Mouse (Mus musculus) kidney, adult 9 months (tissue): ENCODE results near the gene Glrx2.
A peak's percentile ranks its signal among the peaks of the same experiment; 100 is the strongest.
"Not testable (repeated sequence)": the region's sequence is repeated elsewhere in the genome, so short reads cannot be mapped to it uniquely, and the experiment has no call there.

Experiments used
- DNase-seq: peaks from one replicate; pipeline ENCODE4 v3.0.0; 2022

Gene Glrx2

DNA sequence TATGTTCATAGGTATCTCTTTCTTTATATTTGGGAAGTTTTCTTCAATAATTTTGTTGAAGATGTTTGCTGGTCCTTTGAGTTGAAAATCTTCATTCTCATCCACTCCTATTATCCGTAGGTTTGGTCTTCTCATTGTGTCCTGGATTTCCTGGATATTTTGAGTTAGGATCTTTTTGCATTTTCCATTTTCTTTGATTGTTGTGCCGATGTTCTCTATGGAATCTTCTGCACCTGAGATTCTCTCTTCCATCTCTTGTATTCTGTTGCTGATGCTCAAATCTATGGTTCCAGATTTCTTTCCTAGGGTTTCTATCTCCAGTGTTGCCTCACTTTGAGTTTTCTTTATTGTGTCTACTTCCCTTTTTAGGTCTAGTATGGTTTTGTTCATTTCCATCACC, at the start of gene Glrx2:
Gene Glrx2, plus strand, starts transcription at position 301 of the 400 bp plus-strand sequence.
- not testable (repeated sequence) for DNase-seq

DNA sequence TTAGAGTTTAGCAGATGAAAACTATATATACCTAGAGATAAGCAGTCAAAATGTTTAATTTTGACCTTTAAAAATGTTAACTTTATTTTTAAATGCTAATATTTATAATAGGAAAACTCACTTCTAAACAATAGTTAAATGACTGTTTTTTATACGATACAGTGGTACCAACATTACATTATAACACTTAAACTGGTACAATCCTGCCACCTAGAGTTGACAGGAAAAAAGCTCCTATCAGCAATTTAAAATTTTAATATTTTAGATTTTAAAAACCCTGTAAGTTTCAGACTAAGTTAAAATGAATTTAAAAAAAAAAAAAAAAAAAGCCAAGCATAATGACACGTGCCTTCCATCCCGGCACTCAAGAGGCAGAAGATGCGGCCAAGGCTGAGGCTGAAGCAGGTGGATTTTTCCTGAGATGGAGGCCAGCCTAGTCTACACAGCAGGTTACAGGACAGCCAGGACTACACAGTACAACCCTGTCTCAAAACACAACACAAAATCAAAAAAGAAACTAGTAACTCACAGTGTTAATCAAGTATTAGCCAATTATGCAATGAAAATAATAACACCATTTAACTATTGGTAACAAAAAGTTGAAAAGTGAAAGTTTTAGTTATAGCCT, 40.3 kb upstream of the Glrx2 start:
- DNase-seq: no peak

DNA sequence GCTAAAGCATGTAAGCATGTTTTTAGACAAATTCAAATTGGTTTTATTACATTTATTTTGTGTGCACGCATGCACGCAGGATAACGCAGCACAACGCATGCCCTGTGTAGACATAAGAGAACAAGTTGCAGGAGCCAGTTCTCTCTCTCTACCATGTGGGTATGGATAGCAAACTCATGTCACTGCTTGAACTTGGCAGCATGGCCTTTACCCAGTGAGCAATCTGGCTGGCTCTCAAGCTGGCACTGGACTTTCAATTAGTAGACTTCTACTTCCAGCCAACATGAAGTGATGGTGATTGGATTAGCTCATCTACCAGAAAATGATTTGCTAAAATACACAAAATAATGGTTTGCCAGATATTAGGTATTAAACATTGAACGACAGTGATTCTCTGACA, 35.0 kb upstream of the Glrx2 start:
- DNase-seq: peak; percentile 69

DNA sequence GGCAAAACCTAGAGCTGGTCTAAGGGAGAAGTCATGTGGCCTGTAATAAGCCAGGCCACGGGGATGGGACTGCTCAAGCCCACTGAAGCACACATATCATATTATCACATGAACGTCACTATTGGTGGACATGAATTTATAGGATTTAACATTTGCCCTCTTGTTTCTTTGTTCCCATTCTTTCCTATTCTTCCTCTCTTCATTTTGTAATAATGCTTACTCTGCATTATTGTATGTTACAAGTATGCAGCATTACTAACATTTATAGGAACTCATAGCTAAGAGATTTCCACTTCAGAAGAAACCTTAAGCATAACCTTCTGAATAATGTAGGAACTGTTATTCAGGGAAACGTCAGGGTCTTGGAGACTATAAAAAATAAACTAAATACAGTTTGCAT, 31.3 kb upstream of the Glrx2 start:
- no peak for DNase-seq

DNA sequence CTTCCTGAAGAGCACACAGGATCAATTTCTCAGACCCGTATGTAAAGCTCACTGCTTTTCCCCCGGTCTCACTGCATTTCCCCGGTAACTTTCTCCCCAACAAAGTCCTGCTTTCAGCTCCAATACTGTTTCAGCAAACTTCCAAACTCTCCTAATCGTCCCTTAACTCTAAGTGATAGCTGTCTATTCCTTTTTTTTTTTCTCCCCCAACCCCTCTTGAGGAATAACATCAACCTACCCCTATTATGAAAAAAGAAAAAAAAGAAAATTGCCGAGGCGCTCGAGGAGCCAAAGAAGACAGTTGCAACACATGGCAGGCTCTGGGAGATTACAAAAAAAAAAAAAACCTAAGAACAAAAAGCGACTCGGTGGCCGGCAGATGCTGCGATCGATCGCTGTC, 14.4 kb upstream of the Glrx2 start:
- DNase-seq: no peak

DNA sequence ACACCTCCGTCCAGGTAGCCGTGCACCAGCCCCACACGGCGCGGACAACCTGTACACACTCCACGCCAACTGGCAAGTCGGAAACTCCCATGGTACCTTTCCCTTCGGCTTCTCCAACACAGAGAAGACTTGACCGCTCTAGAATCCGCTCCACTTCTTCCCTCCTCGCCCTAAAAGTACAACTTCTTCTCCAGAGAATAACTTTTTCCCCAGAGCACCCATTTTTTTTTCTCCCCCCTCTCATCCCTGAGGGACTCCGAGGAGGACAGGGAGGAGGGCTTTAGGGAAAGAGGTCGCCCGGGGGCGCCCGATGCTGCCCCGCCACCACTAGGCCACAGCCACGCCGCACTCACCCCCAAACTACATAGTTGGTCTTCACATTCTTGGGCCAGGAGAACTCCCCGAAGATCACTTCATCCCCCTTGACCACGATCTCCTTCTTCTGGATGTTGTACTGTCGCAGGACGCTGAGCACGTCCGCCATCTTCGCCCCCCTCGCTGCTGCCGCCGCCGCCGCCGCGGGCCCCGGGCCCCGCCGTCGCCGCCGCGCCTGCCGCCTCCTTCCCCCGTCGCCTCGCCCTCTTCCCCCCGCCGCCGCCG, 13.9 kb upstream of the Glrx2 start:
- DNase-seq: peak; percentile 57

DNA sequence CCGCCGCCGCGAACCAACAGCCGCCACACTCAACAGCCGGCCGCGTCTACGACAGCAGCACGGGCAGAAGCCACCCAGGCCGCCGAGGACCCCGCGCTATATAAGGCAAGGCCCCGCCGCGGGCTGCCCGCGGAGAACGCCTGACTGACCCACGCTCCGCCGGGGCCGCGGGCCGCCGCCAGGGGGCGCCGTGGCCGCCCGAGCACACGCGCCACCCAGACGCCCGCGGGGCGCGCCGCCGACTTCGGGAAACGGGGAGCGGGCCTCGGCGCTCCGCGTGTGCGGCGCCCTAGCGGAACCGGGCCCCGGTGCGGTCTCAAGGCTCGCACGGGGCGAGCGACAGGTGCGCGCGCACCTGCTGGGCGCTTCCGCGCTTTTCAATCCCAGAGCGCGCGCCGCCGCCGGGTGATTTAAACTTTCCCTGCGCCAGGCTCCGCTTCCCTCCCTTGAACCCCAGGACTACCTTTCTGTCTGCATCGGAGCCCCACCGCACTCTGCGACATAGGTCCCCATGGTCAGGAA, 13.3 kb upstream of the Glrx2 start, which contains the start of gene Cdc73:
Gene Cdc73, minus strand, starts transcription at position 153 of the 522 bp plus-strand sequence.
- peak; percentile 92 for DNase-seq

DNA sequence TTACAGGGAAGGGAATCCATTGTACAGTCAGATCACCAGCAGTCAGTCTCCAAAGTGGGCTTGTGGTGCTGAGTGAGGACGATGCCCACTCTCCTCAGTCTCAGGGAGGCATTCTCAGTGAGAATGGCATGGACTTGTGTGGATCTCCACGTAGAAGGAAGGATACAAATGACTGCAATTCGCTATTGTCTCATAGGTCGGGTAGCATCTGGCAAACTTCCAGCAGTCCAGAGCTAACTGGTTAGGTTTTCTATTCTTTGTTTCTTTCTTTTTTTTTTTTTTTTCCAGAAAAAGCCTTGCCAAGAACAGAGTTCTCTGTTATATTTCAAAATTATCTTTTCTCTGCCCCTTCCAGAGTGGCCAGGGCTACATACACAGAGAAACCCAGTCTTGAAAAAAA, 9.1 kb upstream of the Glrx2 start:
- DNase-seq: no peak

DNA sequence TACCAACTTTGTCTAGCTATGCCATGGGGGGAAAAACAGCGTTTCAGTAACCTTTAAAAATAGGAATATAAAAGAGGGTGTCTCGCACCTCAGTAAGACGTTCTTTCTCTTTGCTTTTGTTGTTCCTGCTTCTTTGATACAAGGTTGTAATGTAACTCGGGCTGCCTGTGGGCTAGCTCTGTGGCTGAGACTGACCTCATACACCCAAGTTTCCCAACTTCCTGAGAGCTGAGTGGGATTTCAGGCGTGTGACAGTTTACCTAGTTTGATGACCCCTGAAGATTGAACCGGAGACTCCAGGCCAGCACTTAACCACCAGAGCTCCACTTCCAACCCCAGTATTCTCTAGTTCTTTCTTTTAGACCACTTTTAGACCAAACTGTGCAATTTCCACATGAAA, 7.8 kb upstream of the Glrx2 start:
- no peak for DNase-seq

DNA sequence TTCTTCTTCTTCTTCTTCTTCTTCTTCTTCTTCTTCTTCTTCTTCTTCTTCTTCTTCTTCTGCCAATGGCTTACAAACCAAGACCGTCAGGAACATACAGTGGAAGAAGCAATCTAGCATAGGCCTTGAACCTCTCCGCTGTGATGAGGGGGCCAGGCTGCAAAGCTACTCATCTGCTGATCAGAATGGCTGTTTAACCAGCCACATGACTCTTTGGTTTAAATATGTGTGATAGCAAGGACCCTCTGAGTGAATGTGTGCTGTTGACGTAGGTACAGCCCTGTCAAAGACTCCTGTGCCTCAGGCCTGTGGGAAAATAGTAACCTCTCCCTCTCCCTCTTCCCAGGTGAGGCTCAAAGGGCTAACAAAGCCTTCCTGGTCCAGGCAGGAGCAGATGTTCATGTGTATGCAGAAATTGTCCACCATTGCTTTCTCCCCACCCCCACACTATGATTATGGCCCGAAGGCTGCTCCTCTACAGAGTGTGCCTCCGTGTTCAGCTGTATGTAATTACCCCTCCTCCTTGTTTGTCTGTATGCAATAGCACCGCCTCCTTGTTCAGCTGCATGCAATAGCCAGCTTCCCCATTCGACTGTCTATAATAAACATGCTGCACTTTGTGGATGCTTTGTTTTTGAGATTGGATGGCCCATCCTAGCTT, 6.0 kb upstream of the Glrx2 start:
- DNase-seq: no peak

DNA sequence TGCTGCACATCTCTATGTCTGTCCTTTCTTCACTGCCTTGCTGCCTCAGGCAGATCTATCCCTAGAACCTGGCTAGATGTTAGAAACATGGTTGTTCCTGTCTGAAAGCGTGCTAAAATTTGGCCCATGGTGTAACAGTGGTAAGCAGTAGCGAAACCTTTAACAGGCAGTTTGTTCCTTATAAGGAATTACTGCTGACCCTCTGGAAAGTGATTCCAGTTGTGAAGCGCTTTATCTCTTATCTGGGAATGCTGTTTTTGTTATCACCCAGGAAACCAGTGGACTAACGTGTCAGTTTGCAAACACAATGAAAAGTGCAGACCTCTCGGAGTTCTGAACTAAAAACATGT, 5.5 kb upstream of the Glrx2 start:
- no peak for DNase-seq

DNA sequence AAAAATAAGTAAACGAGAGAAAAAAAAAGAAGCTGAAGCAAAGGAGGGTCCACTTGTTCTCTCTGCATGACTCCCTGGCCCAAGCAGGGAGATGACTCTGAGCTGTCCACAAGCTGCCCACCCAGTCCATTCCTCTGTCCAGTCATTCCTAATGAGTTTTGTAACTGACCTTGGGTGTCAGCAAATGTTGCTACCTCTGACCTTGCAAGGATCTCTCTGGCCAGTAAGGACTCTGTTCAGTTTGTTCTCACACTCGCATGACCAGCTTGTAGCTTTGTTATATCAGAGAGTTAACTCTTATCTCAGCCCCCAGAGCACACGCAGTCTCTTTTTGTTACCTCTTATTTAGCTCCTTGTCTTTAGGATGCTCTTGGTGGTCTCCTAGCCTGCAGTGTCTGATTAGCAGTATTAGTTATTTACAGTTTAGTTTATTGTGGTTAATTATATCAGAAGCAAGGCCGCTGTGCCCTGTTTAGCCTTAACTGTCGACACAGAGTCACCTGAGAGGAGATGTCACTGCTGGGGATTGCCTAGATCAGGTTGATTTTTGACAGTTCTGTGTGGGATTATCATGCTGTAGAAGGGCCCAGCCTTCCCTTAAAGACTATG, 8.4 kb downstream of the Glrx2 start:
- no peak for DNase-seq

DNA sequence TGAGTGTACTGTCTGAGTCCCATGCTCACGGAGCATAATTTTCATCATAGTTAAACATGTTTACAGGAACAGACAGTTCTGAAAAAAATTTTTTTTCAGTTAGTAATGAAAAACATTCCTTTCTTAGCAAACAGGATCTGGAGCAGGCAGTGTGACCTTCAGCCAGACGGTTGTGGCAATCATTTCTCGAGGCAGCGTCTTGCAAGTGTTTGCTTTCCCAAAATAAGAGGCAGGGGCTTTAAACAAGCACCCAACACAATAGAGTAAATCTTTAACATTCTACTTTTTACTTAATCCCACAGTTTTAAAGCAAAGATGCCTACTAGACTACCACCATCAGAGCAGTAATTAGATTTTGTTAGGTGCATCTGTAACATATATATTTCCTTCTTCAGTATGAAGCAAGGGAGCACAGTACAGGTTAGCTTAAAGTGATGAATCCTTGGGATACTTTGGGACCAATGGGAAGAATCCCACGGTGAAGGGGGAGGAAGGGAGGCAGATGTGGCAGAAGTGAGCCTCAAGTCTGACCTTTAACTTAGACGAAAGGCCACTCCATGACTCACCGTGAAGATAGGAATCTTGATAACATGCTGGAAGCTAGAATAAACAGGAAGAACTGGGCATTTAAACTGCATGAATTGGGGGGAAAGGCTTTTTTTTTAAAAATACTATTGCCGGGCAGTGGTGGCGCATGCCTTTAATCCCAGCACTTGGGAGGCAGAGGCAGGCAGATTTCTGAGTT, 11.7 kb downstream of the Glrx2 start:
- DNase-seq: no peak

DNA sequence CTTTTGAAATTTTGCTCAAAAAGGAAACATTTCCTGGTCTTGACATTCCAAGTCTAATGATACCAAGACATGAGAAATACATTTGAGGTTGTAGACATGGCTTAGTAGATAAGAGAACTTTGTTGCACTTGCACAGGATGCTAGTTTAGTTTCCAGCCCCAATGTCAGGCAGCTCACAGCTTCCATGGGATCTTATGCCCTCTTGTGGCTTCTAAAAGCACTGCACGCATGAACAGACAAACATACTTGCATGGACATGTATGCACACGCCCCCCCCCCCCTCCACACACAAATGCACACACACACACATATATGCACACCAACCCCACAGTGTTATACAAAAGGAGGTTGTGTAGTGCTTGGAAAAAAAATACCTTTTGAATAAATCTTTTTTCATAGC, 14.8 kb downstream of the Glrx2 start:
- peak; percentile 20 for DNase-seq

DNA sequence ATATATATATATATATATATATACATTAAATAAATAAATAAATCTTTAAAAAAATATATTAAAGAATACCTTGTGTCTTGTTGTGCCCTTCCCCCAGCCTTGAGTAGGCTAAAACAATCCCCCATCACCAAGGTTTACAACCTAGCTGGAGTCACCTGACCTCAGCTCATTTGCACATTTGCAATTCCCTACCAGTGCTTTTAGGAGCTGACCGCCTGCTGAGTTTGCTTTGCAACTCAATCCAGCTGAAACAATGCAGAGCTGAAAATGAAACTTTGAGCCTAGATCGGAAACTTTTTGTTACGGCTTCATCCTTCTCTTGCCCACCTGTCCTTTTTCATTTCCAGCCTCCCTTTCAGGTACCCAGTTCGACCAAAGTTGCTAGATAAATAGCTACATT, 15.6 kb downstream of the Glrx2 start:
- DNase-seq: no peak

DNA sequence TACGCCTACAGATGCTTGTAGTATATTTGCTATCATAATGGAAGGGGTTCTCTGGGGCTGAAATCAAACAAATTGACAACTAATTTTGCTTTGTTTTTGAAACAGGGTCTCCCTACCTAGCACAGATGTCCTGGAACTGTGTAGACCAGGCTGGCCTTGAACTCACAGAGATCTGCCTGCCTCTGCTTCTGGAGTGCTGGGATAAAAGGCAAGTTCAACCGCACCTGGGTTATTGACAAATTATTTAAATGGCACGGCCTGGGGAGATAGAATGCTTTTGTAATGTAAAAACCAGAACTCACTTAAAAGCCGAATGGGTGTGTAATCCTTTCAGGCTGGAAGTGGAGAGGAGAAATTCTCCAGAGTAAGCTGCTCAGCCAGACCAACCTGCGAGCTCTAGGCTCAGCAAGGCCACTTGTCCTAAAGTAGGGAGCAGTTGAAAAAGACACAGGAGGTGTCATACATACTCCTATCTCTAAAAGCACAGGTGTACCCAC, 17.8 kb downstream of the Glrx2 start:
- no peak for DNase-seq

DNA sequence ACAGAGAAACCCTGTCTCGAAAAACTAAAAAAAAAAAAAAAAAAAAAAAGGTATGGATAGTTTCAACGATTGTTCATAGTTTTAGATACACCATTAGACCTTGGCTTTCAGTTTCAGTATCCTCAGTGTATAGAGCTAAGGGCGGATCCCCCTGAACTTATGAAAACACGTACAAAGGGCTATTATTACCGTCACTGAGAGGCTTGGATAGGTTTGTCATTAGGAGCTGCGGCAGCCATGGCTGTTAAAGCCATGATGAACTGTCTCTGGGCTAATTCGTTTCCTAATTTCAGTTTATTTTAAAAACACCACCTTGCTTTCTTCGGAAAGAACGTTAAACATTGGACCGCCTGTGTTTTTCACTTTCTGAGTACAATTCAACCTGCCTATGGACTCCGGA, 22.7 kb downstream of the Glrx2 start:
- DNase-seq: peak; percentile 14

DNA sequence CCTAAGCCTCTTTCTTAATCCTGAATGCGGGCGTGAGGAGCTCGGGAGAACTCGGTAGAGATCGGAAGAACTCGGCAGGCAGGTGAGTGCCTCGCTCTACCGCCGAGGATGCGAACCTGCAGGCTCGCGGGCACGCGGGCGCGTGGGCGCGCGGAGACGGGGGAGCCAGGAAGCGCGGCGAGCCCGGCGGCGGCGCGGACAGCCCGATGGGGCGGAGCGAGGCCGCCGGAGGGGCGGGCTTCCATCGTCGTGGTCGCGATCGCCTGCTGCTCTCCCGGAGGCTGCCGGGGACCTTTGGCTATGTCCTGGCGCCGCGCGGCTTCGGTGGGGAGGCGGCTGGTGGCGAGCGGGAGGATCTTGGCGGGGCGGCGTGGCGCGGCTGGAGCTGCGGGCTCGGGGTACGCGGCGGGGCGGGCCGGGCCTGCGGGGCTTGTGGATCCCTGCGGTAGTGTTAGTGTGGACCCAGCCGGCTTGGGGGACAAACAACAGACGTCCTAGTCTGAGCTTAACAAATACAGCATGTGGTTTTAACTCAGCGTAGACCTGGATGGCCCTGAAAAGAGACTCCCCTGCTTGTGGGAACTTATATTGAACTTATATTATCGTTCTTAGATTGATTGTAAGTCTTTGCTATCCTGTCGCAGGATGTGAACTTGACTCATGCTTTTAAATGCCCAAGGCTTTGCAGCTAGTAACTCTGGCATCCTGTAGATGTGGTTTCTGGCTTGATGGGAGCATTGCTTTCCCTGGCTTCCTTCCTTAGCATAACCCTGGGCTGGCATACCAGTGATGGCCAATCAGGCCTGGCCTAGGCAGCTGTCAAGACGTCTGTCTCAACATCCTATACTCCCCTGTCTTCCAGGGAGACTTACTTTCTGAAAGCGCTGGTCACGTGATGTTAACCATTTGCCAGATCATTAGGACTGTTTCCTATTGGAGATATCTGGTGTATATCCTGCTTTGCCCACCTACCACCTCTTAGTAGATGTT, 23.5 kb downstream of the Glrx2 start:
- DNase-seq: peak; percentile 92

DNA sequence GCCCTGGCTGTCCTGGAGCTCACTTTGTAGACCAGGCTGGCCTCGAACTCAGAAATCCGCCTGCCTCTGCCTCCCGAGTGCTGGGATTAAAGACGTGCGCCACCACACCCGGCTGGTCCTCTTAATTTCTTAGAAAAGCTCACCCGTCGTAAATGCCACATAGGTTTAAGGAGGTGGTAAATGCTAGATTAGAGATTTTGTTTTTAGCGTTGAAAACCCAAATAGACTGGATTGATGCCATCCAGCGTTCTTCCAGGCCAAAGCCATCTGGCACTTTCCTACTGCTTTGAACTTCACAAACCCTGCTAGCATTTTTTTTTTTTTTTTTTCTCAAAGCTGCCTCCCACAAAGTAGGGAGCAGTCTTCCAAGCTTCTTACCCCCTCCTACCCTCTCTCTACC, 24.4 kb downstream of the Glrx2 start:
- DNase-seq: no peak

DNA sequence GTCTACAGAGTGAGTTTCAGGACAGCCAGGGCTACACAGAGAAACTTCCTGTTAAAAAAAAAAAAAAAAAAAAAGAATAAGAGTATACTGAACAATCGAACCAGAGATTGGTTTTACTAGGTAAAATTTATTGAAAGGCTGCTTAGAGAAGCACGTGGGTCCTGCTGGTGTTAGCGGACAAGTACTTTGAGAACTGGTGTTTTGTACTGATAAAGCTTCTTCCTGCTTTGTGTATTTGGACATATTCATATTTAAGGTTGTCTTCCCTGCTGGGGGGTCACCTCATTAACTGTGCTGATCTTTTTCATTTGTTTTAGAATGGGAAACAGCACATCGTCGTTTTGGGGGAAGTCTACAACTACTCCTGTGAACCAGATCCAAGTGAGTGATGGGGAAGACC, 25.2 kb downstream of the Glrx2 start:
- DNase-seq: no peak

DNA sequence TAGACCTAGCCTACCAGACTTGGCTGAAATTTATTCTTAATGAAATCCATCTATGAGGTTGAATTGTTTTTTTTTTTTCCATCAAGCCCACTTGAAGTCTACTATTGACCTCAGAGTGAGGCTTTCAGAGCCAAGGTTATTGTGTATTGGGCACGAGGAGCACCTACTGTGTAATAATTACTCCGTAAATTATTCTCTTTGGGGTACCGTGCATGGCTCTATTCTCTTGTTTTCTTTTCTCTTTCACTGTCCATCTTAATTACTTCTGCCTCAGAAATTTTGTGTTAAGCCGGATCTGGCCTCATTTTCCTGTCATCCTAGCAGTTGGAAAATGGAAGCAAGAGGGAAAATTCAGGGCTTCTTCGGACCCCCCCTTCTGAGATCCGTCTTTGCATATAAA, 26.0 kb downstream of the Glrx2 start:
- no peak for DNase-seq

DNA sequence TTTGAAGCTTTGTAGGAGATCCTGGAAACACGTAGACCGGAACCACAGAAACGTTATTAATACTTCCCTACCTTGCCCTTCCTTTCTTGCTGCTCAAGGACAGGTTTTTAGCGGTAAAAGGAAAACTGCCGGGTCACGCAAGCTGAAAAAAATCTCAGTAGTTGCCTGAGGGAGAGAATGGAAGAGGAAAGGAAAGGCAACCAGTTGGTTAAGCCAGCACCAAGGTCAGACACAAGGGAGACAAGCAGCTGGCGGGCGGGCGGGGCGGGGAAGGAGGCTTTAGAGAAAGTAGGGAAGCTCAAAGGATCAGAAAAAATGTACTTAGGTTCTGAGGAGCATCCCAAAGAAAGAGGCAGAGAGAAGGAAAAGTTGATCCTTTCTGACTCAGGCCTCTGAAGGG, 29.7 kb downstream of the Glrx2 start:
- no peak for DNase-seq
